Mouse (Mus musculus) myocyte (in vitro differentiated cells): ENCODE measurements at regions not wholly inside any gene's neighbourhood (a gene's known extent, or its start where the extent isn't known, plus 50 kb on each side); places are given as distances from the start of the nearest gene placed in this dataset.

ENCODE experiments used
- CEBPB ChIP-seq: IDR thresholded peaks from 2 replicates; pipeline ENCODE4 v1.6.1; 2011; ENCODE audit warnings: mild to moderate bottlenecking, moderate library complexity; ENCODE audit not compliant: poor library complexity, insufficient read depth, severe bottlenecking
- E2F4 ChIP-seq: IDR thresholded peaks from one replicate; pipeline ENCODE4 v1.6.1; 2011; ENCODE audit warnings: mild to moderate bottlenecking, control low read depth, moderate library complexity; ENCODE audit not compliant: insufficient read depth
- MAX ChIP-seq: IDR thresholded peaks from one replicate; pipeline ENCODE4 v1.6.1; 2011; ENCODE audit warnings: low read depth, mild to moderate bottlenecking, control low read depth
- MYOD1 ChIP-seq, 3 experiments: IDR thresholded peaks; one replicate each; pipeline ENCODE4 v1.6.1; 2011; ENCODE audit warnings: control low read depth in 2 of 3, low read depth in 2 of 3, mild to moderate bottlenecking in 2 of 3, moderate library complexity in 1 of 3; ENCODE audit not compliant: insufficient read length in 2 of 3, control insufficient read depth in 1 of 3
- POLR2A ChIP-seq: IDR thresholded peaks from one replicate; pipeline ENCODE4 v1.6.1; 2011; ENCODE audit warnings: low read depth, mild to moderate bottlenecking, control low read depth, moderate library complexity; ENCODE audit not compliant: insufficient read length
- POLR2AphosphoS2 ChIP-seq: IDR thresholded peaks from one replicate; pipeline ENCODE4 v1.6.1; 2011; ENCODE audit warnings: low read depth, control low read depth; ENCODE audit not compliant: insufficient read length
- REST ChIP-seq: IDR thresholded peaks from one replicate; pipeline ENCODE4 v1.6.1; 2011; ENCODE audit warnings: mild to moderate bottlenecking, control low read depth, moderate library complexity; ENCODE audit not compliant: insufficient read depth, insufficient read length
- TCF12 ChIP-seq: IDR thresholded peaks from one replicate; pipeline ENCODE4 v1.6.1; 2011; ENCODE audit warnings: mild to moderate bottlenecking, control low read depth; ENCODE audit not compliant: poor library complexity, insufficient read depth, severe bottlenecking
- TCF3 ChIP-seq: IDR thresholded peaks from one replicate; pipeline ENCODE4 v1.6.1; 2011; ENCODE audit warnings: low read depth, control low read depth; ENCODE audit not compliant: insufficient read length
- USF1 ChIP-seq: IDR thresholded peaks from one replicate; pipeline ENCODE4 v1.6.1; 2011; ENCODE audit warnings: low read depth, mild to moderate bottlenecking, control low read depth, moderate library complexity

- TF ChIP-seq CEBPB (no peak), MAX (no peak), POLR2A (no peak), POLR2AphosphoS2 (no peak), E2F4 (no peak), USF1 (no peak), REST (no peak), MYOD1 (IDR thresholded peaks at IDR 0.05; ENCODE audit: control insufficient read depth in 1 of 3, insufficient read length in 2 of 3, low read depth in 2 of 3) (no peak), TCF12 (no peak), TCF3 (no peak)
Measured at GRCm38 (mm10) chr10:126249176-126249575, 283.2 kb downstream of the Lrig3 start.
